Mouse (Mus musculus): ENCODE data around the gene Timm8a1.
"Not testable (repeated sequence)": the region's sequence is repeated elsewhere in the genome, so short reads cannot be mapped to it uniquely, and the experiment has no call there.

The Timm8a1 gene

GRCm38 (mm10) chrX:134541145-134541954 lies at the start of gene Timm8a1:
Timm8a1 (minus strand) TSS chrX:134541865.
- DNase-seq (ENCODE audit: low read depth, low spot score) = peak; percentile 18

- DNase-seq (ENCODE audit: low read depth, low spot score) = no peak
Measured at GRCm38 (mm10) chrX:134589836-134590235, 48.2 kb upstream of the Timm8a1 start.

DNA sequence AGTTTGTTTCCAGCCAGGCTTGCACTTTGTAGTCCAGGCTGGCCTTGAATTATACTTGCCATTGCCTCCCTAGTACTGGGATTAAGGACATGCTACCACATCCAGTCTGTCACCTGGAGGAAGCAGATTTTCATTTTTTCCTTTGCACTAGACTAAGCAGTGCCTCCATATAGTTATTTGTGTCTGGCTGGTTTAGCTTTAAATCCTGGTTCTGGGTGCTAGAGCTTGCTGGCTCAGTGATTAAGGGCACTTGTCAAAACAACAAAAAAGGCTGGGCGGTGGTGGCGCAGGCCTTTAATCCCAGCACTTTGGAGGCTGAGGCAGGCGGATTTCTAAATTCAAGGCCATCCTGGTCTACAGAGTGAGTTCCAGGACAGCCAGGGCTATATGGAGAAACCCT lies 47.3 kb upstream of the Timm8a1 start:
- DNase-seq (ENCODE audit: low read depth, low spot score) = no peak

- DNase-seq (ENCODE audit: low read depth, low spot score) = no peak
Measured at GRCm38 (mm10) chrX:134588261-134588660, 46.6 kb upstream of the Timm8a1 start.

GRCm38 (mm10) chrX:134586447-134586846 lies 44.8 kb upstream of the Timm8a1 start:
- no peak for DNase-seq (ENCODE audit: low read depth, low spot score)

- DNase-seq (ENCODE audit: low read depth, low spot score) = peak; percentile 78
Measured at GRCm38 (mm10) chrX:134585103-134586002, 43.7 kb upstream of the Timm8a1 start, which contains the start of gene Rpl36a. Rpl36a (plus strand) TSS chrX:134585654.

GRCm38 (mm10) chrX:134582888-134583669 lies 41.4 kb upstream of the Timm8a1 start, which contains the start of gene Btk:
Btk (minus strand) TSS chrX:134583570.
- DNase-seq (ENCODE audit: low read depth, low spot score) = no peak

DNA sequence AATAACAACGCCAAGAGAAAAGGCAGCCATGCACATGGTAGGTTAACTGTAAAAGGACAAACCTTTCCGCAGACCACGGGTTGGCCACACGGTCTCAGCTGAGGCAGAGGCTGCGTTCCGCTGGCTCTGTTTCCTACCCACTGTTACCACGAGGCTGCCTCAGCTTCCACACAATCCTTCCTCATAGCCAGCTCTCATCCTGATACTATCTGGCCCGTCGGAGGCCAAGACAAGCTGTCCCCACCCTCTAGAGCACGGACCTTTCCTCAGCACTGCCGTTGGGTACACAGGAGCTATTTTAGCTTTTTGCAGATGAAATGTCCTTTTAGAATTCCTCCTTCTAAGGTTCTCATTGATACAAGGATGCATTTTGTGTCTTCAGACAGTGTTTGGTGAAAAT lies 40.6 kb upstream of the Timm8a1 start:
- no peak for DNase-seq (ENCODE audit: low read depth, low spot score)

DNA sequence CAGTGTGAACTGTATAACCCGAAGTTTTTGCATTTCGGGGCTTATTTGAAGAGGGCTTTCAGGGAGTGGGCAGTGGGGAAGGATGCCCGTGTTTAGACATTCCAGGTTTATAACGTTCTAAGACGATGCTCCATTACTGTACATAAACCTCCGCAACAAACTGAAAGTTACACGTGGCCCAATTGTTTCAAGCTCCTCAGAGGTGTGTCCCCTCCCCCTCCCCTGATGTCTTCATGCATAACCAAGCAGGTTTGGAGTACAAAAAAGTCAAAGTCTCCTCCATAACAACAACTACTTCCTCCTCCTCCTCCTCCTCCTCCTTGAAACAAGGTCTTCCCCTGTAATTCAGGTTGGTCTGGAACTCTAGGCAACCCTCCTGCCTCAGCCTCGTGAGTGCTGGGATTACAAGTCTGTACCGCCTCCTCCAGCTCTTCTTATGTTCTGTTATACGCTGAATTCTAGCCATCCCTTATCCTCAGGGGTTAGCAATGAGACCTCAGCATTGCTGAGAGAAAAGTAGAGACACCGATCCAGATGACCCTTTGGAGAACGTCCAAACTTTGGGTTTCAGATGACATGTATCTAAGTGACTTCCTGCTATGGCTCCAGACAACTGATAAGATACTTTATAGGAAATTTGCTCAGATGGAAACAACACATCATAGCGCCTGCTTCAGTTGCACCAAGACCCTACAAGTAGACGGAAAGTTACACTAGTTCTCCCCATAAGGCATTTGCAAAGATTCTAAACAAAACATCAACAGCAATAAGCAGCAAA lies 39.1 kb upstream of the Timm8a1 start:
- no peak for DNase-seq (ENCODE audit: low read depth, low spot score)

DNA sequence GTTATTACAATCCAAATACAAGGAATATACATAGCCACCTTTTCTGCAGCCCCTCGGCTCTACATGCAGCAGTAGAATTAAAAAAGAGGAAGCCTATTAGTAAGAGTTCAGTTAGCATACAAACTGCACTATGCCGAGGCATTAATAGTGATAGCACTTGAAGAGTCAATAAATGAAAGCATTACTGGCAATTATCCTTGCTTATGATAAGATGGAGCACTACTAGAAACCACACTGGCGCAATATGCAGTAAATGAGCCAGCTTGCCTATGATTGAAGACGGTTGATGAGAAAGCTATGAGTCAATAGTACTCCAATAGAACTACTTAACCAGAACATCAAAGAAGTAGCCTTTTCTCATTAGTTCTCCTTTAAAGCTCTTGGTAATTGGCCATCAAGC lies 36.2 kb upstream of the Timm8a1 start:
- no peak for DNase-seq (ENCODE audit: low read depth, low spot score)

- DNase-seq (ENCODE audit: low read depth, low spot score) = no peak
Measured at GRCm38 (mm10) chrX:134566536-134567222, 25.0 kb upstream of the Timm8a1 start.

DNA sequence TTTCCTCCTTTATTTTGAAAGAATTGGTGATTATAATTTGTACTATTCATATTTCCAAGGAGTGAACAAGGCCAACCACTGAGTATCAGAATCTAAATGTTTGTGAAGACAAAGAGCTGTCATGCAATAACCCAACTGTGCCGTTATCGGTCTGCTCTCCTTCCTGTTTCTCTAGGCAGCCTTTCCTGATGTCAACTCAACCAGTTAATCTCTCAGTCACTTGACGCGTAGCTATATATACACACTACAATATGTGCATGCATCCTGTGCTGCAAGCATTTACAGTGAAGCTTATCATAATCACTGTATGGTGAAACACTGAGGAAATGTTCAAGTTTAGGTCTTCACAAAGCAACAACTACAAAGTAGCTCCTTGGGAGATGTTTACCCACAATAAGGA lies 22.7 kb upstream of the Timm8a1 start:
- DNase-seq (ENCODE audit: low read depth, low spot score) = no peak

- no peak for DNase-seq (ENCODE audit: low read depth, low spot score)
Measured at GRCm38 (mm10) chrX:134554425-134554824, 12.8 kb upstream of the Timm8a1 start.

GRCm38 (mm10) chrX:134553326-134553725 lies 11.7 kb upstream of the Timm8a1 start:
- no peak for DNase-seq (ENCODE audit: low read depth, low spot score)

DNA sequence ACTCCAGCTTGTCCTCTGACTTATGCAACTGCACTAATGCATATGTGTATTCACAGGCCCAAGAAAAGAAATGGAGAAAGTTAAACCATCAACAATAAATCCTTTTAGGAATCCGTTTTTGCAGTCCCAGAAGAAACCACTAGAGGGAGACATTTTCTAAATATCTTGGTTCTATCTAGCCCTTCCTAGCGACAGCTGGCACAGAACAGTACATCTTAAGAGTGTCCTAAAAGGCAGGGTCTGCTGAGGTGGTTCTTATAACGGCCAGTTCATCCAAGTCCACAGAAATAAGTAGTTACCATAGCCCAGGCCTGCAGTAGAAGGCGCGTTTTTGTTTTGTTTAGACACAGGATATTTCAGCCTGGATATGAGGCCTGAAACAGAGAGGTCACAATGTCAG lies 9.2 kb upstream of the Timm8a1 start:
- no peak for DNase-seq (ENCODE audit: low read depth, low spot score)

- DNase-seq (ENCODE audit: low read depth, low spot score) = no peak
Measured at GRCm38 (mm10) chrX:134547330-134547729, 5.7 kb upstream of the Timm8a1 start.

DNA sequence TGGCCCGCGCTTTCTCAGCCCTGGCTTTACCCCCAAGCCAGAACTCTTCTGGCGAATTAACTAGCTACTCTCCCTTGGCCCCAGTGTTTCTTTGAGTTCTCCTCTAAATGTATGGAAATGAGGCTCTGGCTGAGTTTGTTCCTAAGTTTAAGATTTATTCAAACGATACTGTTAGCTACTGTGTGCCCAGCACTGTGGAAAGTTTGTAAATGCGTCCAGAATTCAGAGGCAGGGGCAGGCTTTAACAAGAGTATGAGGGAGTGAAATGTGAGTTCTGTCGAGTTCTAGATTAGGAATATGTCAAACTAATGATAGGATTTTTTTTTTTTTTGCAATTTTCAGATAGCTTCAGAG lies 267 bp upstream of the Timm8a1 start:
- no peak for DNase-seq (ENCODE audit: low read depth, low spot score)

DNA sequence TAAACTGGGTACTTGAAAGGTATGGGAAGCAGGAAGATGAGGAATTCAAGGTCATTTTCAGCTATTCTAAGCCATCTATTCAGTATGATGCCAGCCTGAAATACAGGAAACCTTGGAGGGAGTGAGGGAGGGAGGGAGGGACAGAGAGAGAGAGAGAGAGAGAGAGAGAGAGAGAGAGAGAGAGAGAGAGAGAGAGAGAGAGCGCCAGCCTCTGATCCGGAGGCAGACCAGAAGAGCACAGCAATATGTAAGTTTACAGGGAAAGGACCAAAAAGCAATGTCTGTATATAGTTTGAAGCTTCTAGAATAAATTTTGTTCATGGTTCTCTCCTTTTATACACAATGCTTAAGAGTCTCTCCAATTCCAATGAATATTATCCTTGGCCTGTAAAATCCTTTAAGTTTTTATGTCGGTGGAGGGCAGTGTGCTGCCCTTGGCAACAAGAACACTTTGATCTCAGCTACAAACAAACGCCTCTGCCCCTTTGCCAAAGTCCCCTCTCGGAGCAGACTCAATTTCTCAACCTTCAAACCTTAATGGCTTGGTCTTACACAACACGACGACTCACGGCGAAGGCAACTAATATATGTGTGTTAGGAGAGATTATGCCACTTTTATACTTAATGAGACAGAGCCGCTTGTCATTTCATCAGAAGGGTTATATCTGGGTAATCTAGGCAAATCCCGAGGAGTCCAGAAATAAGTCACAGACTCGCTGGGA lies 1.1 kb downstream of the Timm8a1 start:
- DNase-seq (ENCODE audit: low read depth, low spot score) = no peak

- DNase-seq (ENCODE audit: low read depth, low spot score) = not testable (repeated sequence)
Measured at GRCm38 (mm10) chrX:134539795-134540194, 1.9 kb downstream of the Timm8a1 start.

DNA sequence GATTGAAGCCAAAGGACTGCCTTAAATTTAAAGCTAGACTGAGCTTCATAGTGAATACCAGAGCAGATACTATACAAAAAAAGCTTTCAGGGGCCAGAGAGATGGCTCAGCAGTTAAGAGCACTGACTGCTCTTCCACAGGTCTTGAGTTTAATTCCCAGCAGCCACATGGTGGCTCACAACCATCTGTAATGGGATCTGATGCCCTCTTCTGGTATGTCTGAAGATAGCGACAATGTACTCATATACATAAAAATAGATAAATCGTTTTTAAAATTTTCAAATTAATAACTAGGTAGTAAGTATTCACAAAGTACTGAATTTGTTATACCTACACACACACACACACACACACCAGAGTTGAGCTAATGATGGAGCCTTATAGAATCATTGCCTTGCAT lies 8.3 kb downstream of the Timm8a1 start:
- DNase-seq (ENCODE audit: low read depth, low spot score) = no peak
